Mouse (Mus musculus): ENCODE data around the gene Fat1.
A peak's percentile ranks its signal among the peaks of the same experiment; 100 is the strongest.

Fat1 gene

DNA sequence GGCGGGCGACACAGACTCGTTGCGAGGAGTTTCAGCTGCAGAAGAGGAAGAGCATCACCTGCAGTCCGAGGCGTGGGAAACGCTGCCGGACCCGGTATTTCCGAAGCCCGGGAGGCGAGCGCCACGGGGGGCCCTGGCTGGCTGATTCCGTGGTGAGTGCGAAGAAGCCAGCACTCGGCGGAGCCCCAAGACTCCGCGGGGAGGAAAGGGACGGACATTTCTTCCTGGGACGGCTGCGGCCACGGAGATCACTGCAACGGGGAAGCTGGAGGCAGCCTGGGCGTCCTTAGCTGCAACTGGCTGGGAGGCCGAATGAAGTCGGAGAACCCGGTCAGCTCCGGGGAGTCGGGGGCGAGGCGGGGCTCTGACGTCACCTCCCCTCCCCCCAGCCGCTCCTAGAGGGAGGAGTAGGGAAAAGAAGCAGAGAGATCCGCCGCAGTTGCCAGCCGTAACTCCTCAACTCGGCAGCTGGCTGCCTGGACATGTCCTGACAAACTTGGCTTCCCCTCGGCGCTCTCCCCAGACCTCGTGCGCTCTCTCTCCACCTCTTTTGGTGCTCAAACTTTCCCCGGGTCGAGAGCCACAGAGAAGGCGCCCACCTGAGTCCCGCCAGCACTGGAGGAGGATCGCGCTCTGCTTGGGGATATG is at the start of gene Fat1:
Gene Fat1, plus strand, starts transcription at position 598 of the 648 bp plus-strand sequence.
- DNase-seq (ENCODE audit: low read depth, low spot score), result peak; percentile 63

DNA sequence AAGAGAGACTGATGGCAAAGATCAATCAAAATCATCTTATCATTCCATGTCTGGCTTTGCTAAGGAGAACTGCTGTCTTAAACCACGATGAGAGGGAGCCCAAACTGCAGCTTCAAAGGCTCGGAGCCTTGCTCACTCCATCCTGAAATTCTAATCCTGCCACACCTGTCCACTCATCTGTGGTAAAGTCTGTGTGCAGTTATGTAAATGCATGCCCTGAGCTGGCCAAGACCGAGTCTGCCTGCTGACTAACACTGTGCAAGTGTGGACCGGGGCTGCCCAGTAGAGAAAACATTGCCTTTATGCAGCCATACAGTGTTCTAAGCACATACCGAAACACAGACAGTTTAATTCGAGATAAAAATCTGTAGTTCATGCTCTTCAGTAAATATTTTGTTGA is 40.6 kb upstream of the Fat1 start:
- DNase-seq (ENCODE audit: low read depth, low spot score), result no peak

DNA sequence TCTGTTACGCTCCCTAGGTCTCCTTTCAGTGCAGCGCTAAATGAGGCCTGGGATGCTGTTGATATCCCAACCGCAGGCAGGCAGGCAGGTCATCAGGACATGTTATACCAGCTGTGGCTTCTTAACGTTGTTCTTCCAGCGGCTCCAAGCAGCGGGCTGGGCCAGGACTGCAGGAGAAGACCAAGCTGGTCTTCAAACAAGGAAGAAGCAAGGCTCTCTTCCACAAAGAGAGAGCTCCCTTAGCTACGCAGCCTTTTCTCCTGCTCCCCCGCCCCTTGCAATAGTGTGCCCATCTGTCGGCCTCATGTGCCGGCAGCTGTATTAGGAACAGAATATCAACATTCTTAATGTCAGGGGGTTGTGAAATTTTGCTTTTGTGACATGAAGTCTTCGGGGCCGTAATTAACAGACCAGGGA is 35.7 kb upstream of the Fat1 start:
- DNase-seq (ENCODE audit: low read depth, low spot score), result no peak

DNA sequence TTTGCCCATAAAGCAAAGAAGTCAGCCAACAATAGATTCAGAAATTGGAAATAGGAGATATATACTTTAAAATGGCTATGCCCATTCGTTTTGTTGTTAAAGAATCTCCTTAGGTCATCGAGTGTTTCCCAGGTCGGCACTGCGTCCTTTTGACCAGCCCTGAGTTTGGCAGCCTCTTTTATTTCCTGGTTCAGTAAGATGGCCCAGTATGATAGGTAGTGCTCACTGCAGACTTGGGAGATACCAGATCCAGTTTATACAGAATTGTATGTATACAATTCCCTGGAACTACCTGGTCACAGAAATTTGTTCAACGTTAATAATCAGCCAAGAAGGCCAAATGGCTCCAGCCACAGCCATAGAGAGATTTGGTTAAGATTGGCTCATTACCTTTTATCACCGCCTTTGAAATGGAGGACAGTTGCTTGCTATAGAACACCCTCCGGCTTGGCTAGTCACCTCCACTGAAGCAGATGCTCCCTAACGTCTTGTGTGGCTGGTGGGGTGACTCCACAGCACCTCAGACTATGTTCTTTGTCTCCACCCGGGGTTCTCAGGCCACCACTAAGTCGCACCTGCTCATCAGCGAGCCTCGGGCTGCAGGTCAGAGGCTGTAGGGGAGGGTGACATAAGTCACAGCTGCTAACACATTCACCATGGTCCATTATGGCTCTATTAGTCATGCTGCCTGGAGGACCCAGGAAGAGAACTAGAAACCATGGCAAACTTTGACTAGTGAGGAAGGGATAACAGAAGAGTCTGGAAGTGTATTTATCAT is 23.9 kb upstream of the Fat1 start:
- DNase-seq (ENCODE audit: low read depth, low spot score), result no peak

DNA sequence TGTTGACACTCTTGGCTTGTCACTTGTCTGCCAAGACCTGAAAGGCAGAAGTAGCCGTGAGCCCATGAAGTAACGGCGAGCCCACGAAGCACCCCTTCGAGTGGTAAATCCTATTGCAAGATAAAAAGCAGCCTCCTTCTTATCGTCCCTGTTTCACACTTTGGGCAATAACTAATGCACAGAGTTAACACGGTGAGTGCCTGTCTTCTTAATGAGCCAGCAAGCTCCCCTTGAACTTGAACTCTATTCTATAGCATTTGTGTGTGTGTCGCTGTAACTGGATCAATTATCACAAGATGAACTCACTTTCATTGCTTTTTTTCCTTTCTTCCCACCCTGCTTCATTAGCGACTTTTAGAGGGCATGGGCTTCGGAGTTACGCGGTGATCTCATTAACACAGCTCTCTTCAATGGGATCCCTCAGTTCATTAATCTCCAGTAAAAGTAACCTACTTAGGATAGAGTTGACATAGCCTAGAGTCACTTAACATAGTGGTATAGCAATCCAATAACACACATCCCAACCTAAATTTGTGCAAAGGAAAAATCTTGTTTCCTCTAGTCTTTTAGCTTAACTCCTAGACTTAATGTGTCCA is 15.7 kb upstream of the Fat1 start:
- DNase-seq (ENCODE audit: low read depth, low spot score), result no peak

DNA sequence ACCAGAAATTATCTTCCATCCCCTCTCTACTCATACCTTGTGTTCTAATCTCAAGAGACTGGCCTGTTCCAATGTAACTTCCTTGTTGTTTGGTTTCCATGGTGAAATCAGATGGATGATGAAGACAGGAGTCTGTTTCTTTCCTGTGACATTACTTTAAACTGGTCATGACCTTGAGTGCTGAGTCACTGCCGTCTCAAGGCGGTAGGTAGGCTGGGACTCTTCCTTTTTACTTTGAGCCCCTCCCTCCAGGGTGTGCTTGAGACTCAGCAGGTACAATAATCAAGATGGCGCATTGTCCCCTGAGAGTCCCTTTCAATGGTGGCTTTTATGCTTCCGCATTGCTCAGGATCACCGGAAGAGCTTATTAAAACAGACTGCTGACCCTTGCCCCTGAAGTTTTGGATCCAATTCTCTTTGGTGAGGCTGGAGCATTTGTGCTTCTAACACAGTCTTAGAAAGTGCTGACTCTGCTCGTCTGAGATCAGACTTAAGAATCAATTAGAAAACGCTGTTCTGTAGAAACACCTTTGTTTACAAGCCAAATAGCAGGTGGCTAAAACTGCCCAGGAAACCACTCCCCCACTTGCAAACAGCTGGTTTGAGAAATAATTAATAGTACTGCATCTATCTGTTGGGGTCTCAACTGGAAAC is 14.7 kb upstream of the Fat1 start:
- no peak for DNase-seq (ENCODE audit: low read depth, low spot score)

DNA sequence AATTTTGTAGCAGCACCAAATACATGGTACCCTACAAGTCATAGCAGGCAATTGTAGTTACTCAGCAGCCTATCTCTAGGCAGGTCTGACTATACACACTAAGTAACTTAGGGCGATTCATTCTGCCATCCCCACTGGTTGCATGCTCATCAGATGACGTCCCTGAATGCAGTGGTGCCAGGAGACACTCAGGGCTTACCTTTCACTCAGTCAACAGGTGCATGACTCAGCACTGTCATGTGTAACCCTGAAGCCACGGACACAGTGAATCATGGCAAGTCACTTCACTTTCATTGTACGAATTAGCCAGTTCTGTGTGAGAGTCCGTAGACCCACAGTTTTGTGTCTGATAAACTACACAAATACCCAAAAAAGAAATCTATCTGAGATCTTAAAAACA is 10.3 kb upstream of the Fat1 start:
- DNase-seq (ENCODE audit: low read depth, low spot score), result no peak

DNA sequence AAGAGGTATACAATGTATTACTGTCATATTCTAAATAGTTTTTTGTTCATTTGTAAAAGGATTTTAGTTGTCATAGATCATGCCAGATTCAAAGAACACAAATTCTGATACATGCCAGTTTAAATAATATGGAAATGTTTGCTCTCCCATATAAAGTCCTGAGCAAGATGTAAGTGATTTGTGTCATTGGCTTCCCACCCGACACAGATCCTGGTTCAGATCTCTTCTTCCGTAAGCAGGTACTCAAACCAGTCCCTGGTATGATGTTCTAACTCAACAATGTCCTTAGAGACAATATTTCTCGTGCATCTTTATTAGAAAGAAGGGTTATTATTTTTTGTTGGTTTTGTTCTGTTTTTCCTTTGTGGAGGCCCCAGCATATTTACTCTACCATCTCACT is 5.2 kb upstream of the Fat1 start:
- DNase-seq (ENCODE audit: low read depth, low spot score), result no peak

DNA sequence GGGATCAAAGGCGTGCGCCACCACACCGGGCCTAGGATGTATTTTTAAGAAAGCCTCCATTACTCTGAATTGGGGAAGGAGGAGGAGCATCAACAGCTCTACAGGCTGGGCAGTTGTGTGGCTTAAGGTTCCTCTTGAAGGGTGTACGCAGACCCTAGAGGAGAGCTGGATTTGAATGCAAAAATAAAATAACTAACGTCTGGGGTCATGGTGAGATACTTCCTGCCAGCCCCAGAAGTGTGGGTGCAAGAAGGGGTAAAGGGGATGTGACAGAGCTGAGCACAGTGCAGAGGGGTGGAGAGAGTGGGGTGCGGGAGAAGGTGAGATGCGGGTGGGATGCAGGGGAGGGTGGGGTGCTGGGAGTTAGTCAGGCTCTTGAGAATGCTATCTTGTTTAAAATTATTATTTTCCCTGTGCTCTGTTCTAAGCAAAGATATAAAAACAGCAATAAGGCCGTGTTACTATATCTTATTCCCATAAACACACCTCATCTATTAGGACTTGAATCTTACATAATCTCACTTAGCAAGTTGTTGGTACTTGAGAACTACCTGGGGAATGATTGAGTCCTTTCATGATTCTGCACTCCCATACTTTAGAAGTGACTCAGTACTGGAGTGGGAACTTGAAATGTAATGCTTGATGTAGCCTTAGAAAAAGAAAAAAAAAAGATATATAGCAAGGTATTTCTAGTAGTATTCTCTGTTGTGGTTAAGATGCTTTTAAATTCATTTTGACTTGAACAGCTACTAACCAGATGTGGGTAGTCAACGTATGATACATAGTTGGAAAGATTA is 2.5 kb upstream of the Fat1 start:
- no peak for DNase-seq (ENCODE audit: low read depth, low spot score)

DNA sequence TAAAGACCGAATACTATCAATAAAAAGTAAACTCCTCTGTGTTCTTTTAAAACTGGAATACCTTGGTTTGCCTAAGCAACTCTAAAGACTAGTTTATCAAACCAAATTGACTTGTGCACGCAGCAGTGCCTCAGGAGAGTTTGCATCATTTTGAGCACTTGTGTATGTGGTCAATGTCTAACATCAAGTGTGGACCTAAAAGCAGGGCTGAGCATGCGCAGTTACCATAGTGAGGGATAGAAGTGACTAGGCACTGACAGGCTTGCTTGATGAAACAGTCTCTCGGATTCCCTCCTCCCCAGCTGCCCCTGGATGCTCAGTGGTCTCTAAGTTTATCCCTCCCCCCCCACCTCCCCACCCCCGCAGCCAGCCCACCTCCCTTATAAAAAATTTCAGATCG is 1.8 kb upstream of the Fat1 start:
- DNase-seq (ENCODE audit: low read depth, low spot score), result no peak

DNA sequence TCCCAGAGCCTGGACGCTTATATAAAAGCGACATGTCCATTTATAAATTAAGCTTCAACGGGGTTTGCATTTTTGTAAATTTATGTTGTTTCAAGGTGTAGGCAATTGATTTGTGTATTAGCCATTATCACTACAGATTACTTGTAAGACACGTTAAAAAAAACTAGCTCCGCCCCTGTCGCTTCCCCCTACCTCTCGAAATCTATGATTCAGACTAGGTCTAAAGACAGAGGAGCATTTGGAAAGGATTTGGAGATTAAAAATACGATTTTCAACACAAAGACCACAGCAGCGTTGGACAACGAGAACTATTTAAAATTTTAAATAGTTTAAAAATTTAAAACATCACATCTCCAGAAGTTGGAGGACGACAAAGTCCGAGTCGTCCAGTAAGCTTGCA is 831 bp upstream of the Fat1 start:
- peak; percentile 16 for DNase-seq (ENCODE audit: low read depth, low spot score)

DNA sequence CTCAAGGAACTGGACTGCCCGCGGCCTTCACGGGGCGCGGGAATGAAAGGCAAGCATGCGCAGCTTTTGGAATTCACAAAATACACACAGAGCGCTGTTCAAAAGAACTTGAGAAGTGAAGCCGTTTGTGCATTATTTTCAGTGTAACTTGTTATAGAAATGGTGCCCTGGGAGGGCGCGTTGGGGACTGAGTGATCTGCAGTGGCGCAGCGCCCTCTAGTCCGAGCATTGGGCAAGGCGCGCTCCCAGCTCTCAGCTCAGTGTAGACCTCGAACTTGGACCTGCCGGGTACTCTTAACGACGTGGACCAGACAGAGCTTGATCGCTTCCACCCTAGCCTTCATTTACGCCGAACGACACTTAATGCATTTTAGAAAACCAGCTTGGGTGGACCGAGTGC is 494 bp downstream of the Fat1 start:
- DNase-seq (ENCODE audit: low read depth, low spot score), result peak; percentile 80

DNA sequence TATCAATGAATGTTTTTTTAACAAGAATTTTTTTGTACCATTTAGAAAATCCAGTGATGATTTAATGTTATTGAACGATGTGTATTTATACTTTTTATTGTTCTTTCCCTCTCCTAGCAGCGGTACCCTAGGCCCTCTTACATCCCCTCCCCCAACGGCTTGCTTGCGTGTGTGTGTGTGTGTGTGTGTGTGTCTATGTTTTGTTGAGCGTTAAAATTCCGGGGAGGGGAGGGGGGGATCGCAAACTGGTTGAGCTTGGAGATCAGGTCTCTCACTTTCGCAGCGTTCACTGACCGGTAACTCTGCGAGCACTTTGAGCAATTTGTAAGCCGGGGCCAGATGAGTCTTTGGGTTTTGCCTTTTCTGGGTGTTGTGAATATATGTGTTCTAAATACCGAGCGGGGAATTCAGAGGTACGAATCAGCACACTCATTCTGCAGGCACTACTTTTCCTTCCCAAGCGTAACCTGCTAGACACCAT is 1.3 kb downstream of the Fat1 start:
- DNase-seq (ENCODE audit: low read depth, low spot score), result no peak

DNA sequence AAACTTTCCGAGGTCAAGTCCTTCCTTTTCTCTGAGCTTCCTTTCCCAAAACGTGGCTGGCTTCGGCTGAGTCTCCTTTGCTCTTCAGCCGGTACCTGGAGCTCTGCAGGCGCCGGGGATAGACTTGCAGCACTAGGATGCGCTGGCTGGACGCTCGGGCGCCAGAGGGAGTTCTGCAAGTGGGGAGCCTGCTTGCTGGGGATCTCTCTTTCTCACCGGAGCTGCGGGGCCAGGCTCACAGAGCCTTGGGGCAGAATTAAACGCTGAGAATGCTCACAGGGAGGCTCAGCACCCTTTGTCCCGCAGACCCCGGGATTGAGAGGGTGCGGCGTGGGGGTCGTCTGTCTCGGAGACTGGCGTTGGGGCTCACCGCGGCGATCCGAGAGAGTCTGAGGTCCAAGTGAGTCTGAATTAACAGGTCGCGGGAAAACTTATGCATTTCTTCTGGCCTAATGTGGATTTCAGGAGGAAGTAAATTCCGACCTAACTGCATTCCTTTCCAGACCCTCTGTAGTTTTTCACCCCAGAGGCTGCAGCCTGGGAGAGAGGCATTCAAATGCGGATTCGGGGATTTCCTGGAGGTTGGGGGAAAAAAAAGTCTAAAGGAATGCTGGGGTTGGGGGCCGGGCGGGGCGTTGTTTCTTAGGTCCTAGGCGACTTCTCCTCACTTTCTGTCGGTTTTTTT is 2.0 kb downstream of the Fat1 start:
- DNase-seq (ENCODE audit: low read depth, low spot score), result no peak

DNA sequence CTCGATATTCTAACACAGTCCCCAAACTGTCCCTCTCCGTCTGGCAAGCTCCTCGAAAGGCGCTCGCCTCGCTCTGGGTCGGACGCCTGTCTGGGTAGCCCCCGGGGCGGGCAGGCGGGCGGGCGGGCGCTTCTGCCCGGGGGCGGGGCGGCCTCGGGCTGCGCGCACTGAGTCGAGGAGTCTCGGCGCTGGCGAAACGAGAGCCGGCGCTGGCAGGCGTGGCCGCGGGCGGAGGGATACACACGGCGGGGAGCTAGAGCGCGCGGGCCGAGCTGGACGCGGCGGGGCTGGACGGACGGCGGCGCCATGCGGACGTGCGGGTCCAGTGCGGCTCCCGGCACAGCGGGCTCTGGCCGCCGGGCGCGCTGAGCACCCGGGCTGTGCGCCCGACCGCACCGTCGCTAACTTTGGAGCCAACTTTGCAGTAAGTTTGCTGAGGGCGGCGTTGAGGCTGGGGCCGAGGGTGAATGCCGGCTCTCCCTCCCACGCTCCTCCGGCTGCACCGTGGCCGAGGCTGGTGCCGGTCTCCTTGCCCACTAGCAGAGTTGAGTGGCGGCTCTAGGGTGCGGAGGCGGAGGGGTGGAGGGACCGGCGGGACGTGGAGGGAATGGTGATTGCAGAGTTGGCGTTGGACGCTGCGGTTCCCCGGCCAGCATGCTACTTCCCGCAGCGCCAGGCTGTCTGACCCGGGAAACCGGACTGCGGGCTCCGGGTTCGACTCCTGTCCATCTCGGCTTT is 2.8 kb downstream of the Fat1 start:
- peak; percentile 67 for DNase-seq (ENCODE audit: low read depth, low spot score)

DNA sequence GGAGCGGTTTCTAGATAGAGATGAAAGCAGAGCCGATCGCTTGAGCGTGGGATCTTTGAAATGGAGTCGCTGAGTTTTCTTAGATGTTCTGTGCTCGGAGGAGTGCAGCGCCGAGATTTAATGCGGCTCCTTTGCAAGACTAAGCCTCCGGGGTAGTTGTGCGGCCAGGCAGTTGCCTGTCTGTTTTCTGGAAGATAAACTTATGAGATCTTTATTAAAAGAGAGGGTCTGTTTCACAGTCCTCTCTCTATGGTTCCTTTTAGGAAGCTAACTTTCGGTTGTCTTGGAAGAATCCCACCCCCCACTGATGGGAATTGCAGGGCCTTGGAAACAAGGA is 3.4 kb downstream of the Fat1 start:
- DNase-seq (ENCODE audit: low read depth, low spot score), result no peak

DNA sequence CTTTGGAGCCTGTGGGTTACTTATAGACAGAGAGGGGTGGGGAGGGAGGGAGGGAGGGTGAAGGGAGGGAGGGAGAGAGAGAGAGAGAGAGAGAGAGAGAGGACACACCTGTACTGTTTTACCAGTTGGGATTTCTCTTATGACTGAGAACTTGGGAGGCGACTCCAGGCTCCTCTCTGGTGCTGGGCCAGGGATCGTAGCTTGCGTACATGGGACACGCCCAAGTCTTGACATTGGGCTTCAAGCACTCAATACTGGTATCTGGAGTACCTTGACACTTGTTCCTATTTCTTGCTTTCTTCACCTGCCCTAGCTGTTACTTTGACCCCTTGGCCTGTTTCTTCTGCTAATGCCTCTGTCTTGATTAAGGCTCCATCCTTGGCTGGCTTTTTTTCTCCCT is 10.3 kb downstream of the Fat1 start:
- DNase-seq (ENCODE audit: low read depth, low spot score), result no peak

DNA sequence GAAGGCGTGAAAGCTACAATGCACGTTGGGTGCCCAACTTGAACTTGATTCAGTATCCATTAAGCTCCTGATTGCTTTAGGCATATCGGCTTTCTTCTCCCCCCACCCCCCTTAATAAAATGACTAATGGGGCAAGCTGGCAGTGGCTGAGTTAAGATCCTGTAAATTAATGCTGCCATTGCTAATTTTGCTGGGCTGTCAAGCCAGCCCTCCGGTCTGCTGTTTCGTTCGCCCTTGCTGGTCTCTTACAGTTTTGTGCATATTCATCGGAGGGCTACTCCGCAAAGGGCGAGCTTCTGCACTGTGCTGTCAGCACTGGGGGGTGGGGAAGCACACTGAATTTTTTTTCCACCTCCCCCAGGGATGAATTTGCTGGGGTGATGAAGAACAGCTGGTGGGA is 13.3 kb downstream of the Fat1 start:
- no peak for DNase-seq (ENCODE audit: low read depth, low spot score)

DNA sequence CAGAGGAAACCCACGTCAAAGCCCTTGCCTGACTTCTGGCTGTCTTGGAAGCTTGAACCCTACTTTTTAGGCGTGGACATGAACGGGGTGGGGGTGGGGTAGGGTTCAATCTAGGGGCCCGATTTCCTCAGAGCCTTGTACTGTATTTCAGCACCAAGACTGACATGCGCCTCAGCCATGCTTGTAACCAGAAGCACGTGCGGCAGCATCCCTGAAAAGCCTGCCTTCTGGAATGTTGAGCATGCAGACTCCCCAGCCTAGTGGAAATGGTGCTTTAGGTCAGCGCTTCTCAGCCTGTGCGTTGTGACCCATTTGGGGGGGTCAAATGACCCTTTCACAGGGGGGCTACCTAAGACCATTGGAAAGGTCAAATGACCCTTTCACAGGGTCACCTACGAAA is 25.2 kb downstream of the Fat1 start:
- DNase-seq (ENCODE audit: low read depth, low spot score), result no peak

DNA sequence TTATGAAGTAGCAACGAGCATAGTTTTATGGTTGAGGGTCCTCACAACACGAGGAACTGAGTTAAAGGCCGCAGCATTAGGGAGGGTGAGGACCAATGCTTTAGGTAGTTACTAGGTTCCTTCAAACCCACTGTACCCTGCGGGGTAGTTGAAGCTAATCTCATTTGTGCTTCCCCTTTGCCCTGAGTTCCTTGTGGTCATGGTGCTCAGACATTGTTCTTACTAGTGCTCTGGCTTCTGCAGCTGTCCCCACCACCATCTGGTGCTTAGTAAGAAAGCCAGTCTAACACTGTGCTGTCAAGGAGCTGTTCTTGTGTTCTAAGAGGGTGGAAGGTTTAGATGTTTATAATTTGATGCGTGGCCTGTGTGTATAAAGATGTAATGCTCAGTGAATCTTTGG is 25.7 kb downstream of the Fat1 start:
- DNase-seq (ENCODE audit: low read depth, low spot score), result no peak
